Mouse (Mus musculus): ENCODE measurements around the gene Mdfic.
"Not testable (repeated sequence)": the region's sequence is repeated elsewhere in the genome, so short reads cannot be mapped to it uniquely, and the experiment has no call there.

Gene Mdfic

GRCm38 (mm10) chr6:15720461-15720817 lies at the start of gene Mdfic:
Mdfic (plus strand) TSS chr6:15720661.
- DNase-seq = no peak

GRCm38 (mm10) chr6:15671364-15671763 lies 49.1 kb upstream of the Mdfic start:
- DNase-seq = no peak

GRCm38 (mm10) chr6:15710080-15710479 lies 10.4 kb upstream of the Mdfic start:
- DNase-seq = no peak

GRCm38 (mm10) chr6:15710706-15711105 lies 9.8 kb upstream of the Mdfic start:
- DNase-seq = no peak

- no peak for DNase-seq
Observed at GRCm38 (mm10) chr6:15712860-15713385, 7.5 kb upstream of the Mdfic start.

GRCm38 (mm10) chr6:15714036-15714435 lies 6.4 kb upstream of the Mdfic start:
- DNase-seq = not testable (repeated sequence)

- no peak for DNase-seq
Observed at GRCm38 (mm10) chr6:15714996-15715844, 5.2 kb upstream of the Mdfic start.

- DNase-seq = no peak
Observed at GRCm38 (mm10) chr6:15719919-15720318, 542 bp upstream of the Mdfic start.

- peak; percentile 1 for DNase-seq
Observed at GRCm38 (mm10) chr6:15720818-15721715, 606 bp downstream of the Mdfic start.

GRCm38 (mm10) chr6:15721716-15722031 lies 1.2 kb downstream of the Mdfic start:
- DNase-seq = no peak

- DNase-seq = not testable (repeated sequence)
Observed at GRCm38 (mm10) chr6:15722631-15723030, 2.2 kb downstream of the Mdfic start.

- DNase-seq = no peak
Observed at GRCm38 (mm10) chr6:15724304-15724703, 3.8 kb downstream of the Mdfic start.

GRCm38 (mm10) chr6:15726422-15726821 lies 6.0 kb downstream of the Mdfic start:
- DNase-seq = no peak

- DNase-seq = no peak
Observed at GRCm38 (mm10) chr6:15727681-15728410, 7.4 kb downstream of the Mdfic start.

- no peak for DNase-seq
Observed at GRCm38 (mm10) chr6:15728844-15729577, 8.6 kb downstream of the Mdfic start.

- no peak for DNase-seq
Observed at GRCm38 (mm10) chr6:15730258-15730657, 9.8 kb downstream of the Mdfic start.

GRCm38 (mm10) chr6:15730666-15731065 lies 10.2 kb downstream of the Mdfic start:
- DNase-seq = no peak

- no peak for DNase-seq
Observed at GRCm38 (mm10) chr6:15731452-15731851, 11.0 kb downstream of the Mdfic start.

GRCm38 (mm10) chr6:15737312-15737911 lies 17.0 kb downstream of the Mdfic start:
- no peak for DNase-seq

- no peak for DNase-seq
Observed at GRCm38 (mm10) chr6:15738331-15738943, 18.0 kb downstream of the Mdfic start.

- no peak for DNase-seq
Observed at GRCm38 (mm10) chr6:15739132-15739531, 18.7 kb downstream of the Mdfic start.
